Mouse (Mus musculus) ES-E14 (cell line): Measurements from ENCODE around the gene Gbp9. TPM values are rescaled to one million over a fixed set of nuclear protein-coding genes. Genes with fewer than 3 reads are reported as not detected.
"Not testable (repeated sequence)": the region's sequence is repeated elsewhere in the genome, so short reads cannot be mapped to it uniquely, and the experiment has no call there.

Source experiments
- DNase-seq: peaks from one replicate; pipeline ENCODE4 v3.0.0-alpha.2; 2013; ENCODE audit warnings: low read depth, low spot score
- H3K27ac ChIP-seq: 2 replicates; pipeline ENCODE4 v1.5.1; 2012; ENCODE audit warnings: low read depth, mild to moderate bottlenecking, low read length, moderate library complexity, mixed read lengths; ENCODE audit not compliant: poor library complexity, insufficient read depth, severe bottlenecking
- H3K36me3 ChIP-seq: 2 replicates; pipeline ENCODE4 v1.6.1; 2012; ENCODE audit warnings: mild to moderate bottlenecking, low read length, moderate library complexity, mixed read lengths; ENCODE audit not compliant: control insufficient read depth, poor library complexity, insufficient read depth, severe bottlenecking
- H3K4me1 ChIP-seq, 2 experiments: fragments of 150-350 bp in 1 of 2; sonication (generic) in 1 of 2; 2 replicates each; pipeline ENCODE4 v1.6.1; 2012; ENCODE audit warnings: low read length in 2 of 2, mild to moderate bottlenecking in 1 of 2, mixed read lengths in 1 of 2; ENCODE audit not compliant: control insufficient read depth in 2 of 2, insufficient read depth in 2 of 2, poor library complexity in 1 of 2
- H3K4me3 ChIP-seq, 2 experiments: fragments of 150-350 bp in 1 of 2; sonication (generic) in 1 of 2; 2 replicates each; pipeline ENCODE4 v1.5.1; 2012; ENCODE audit warnings: low read length in 2 of 2, low read depth in 1 of 2, mild to moderate bottlenecking in 1 of 2, mixed read lengths in 1 of 2; ENCODE audit not compliant: insufficient read depth in 1 of 2, poor library complexity in 1 of 2, severe bottlenecking in 1 of 2
- H3K9ac ChIP-seq: 2 replicates; pipeline ENCODE4 v1.6.1; 2012; ENCODE audit warnings: low read depth, mild to moderate bottlenecking, low read length, mixed read lengths; ENCODE audit not compliant: poor library complexity, insufficient read depth, severe bottlenecking
- H3K9me3 ChIP-seq: fragments of 150-350 bp; sonication (generic); 2 replicates; pipeline ENCODE4 v1.6.1; 2012; ENCODE audit warnings: low read depth, mild to moderate bottlenecking, low read length; ENCODE audit not compliant: control insufficient read depth, insufficient read depth
- CHD2 ChIP-seq: IDR thresholded peaks from 2 replicates; pipeline ENCODE4 v1.6.1; 2014; ENCODE audit warnings: mild to moderate bottlenecking, low read depth, low read length, inconsistent platforms
- HCFC1 ChIP-seq: IDR thresholded peaks from 2 replicates; pipeline ENCODE4 v1.6.1; 2012; ENCODE audit warnings: low read length, inconsistent platforms, borderline replicate concordance; ENCODE audit not compliant: insufficient read depth
- MAFK ChIP-seq: IDR thresholded peaks from 2 replicates; pipeline ENCODE4 v1.6.1; 2014; ENCODE audit warnings: mild to moderate bottlenecking, low read depth, low read length, inconsistent platforms; ENCODE audit not compliant: insufficient read depth
- ZC3H11A ChIP-seq: IDR thresholded peaks from 2 replicates; pipeline ENCODE4 v1.6.1; 2012; ENCODE audit warnings: low read depth, mild to moderate bottlenecking, inconsistent platforms, low read length, borderline replicate concordance
- ZNF384 ChIP-seq: IDR thresholded peaks from 2 replicates; pipeline ENCODE4 v1.6.1; 2012; ENCODE audit warnings: low read depth, low read length, inconsistent platforms
- in situ Hi-C, 2 experiments: fragments of 600-800 bp; cut with MboI; formaldehyde crosslinking; loops; one replicate each; pipeline ENCODE4 v1.15.1; 2025; ENCODE audit warnings: low sequenced_read_pairs in 2 of 2, inconsistent platforms in 1 of 2; ENCODE audit not compliant: unreplicated experiment in 2 of 2
- total RNA-seq: library from RNA; depleted of rRNA; stranded (reverse); fragments of 300-350 nt; gene quantifications from 2 replicates; pipeline ENCODE4 v1.2.3, GENCODE M21; 2012

Gene Gbp9
- total RNA-seq, 1 experiment: 1.5 TPM

- Histone ChIP-seq H3K36me3 (no peaks in the 10 kb centered on the region), H3K4me3 (no peak overlapping the region), H3K4me1 (peaks cover 0 to 11% of the 10 kb centered on the region in 2 experiments; a peak in 2 of 4 replicates), H3K9ac (no peak overlapping the region), H3K27ac (peak overlapping the region; percentile 64), H3K9me3 (no peaks in the 10 kb centered on the region)
- DNase-seq: no peak
- in situ Hi-C loops: no loop called here
- TF ChIP-seq CHD2 (no peak), ZC3H11A (no peak), ZNF384 (no peak), HCFC1 (no peak), MAFK (no peak)
Observed at GRCm38 (mm10) chr5:105146447-105146846, 7.1 kb upstream of the Gbp9 start.

- Histone ChIP-seq H3K4me1 (peaks cover 0 to 12% of the 10 kb centered on the region in 2 experiments; a peak in 2 of 4 replicates), H3K27ac (0 out of 2 replicates have a peak overlapping the region, but pooled peaks have one; percentile 36)
- H3K36me3 ChIP-seq, H3K9ac ChIP-seq, H3K4me3 ChIP-seq, H3K9me3 ChIP-seq, in situ Hi-C loops, DNase-seq: not testable (repeated sequence)
Observed at GRCm38 (mm10) chr5:105145731-105146130, 6.4 kb upstream of the Gbp9 start.

- H3K36me3 ChIP-seq, DNase-seq, H3K9me3 ChIP-seq, H3K9ac ChIP-seq, in situ Hi-C loops, H3K4me1 ChIP-seq, H3K4me3 ChIP-seq: not testable (repeated sequence)
- peak overlapping the region; percentile 61; the same call in 1 of the 2 replicates for H3K27ac ChIP-seq
Observed at GRCm38 (mm10) chr5:105140089-105140810, 911 bp upstream of the Gbp9 start.

GRCm38 (mm10) chr5:105138906-105139305 is 433 bp downstream of the Gbp9 start:
- Histone ChIP-seq H3K9me3 (no peaks in the 10 kb centered on the region), H3K4me3 (no peak overlapping the region), H3K4me1 (peaks cover 3 to 8% of the 10 kb centered on the region in 2 experiments; a peak in 3 of 4 replicates), H3K27ac (peak overlapping the region; percentile 45; the same call in 1 of the 2 replicates), H3K9ac (no peak overlapping the region), H3K36me3 (no peaks in the 10 kb centered on the region)
- no peak for TF ChIP-seq ZC3H11A
- no peak for TF ChIP-seq MAFK
- TF ChIP-seq HCFC1: no peak
- no peak for TF ChIP-seq CHD2
- no peak for TF ChIP-seq ZNF384
- in situ Hi-C loops: no loop called here
- no peak for DNase-seq

- in situ Hi-C loops: not testable (repeated sequence)
Observed at GRCm38 (mm10) chr5:105136706-105137304, 2.5 kb downstream of the Gbp9 start.

GRCm38 (mm10) chr5:105121731-105122130 is 17.6 kb downstream of the Gbp9 start:
- H3K36me3 ChIP-seq, H3K4me1 ChIP-seq, H3K9me3 ChIP-seq, DNase-seq, H3K4me3 ChIP-seq, H3K9ac ChIP-seq, in situ Hi-C loops, H3K27ac ChIP-seq: not testable (repeated sequence)

More at GRCm38 (mm10) chr5:105136706-105137304, 2.5 kb downstream of the Gbp9 start:
- H3K9me3 ChIP-seq, H3K36me3 ChIP-seq, DNase-seq, H3K4me3 ChIP-seq, H3K27ac ChIP-seq, H3K4me1 ChIP-seq, H3K9ac ChIP-seq: not testable (repeated sequence)
